Mouse (Mus musculus) CD4-positive naive resting alpha-beta T cell, adult 76 days (primary cell): Measurements from ENCODE around the gene Commd3. TPM values are rescaled to one million over a fixed set of nuclear protein-coding genes. Genes with fewer than 3 reads are reported as not detected.

Experiments used
- total RNA-seq: library from RNA; stranded (reverse); gene quantifications from one replicate; pipeline ENCODE4 v1.2.4, GENCODE M21; 2023

The Commd3 gene
- 58.9 TPM for total RNA-seq

GRCm38 (mm10) chr2:18672133-18672765, at the start of gene Commd3:
Commd3 (plus strand) TSS chr2:18672384.

DNA sequence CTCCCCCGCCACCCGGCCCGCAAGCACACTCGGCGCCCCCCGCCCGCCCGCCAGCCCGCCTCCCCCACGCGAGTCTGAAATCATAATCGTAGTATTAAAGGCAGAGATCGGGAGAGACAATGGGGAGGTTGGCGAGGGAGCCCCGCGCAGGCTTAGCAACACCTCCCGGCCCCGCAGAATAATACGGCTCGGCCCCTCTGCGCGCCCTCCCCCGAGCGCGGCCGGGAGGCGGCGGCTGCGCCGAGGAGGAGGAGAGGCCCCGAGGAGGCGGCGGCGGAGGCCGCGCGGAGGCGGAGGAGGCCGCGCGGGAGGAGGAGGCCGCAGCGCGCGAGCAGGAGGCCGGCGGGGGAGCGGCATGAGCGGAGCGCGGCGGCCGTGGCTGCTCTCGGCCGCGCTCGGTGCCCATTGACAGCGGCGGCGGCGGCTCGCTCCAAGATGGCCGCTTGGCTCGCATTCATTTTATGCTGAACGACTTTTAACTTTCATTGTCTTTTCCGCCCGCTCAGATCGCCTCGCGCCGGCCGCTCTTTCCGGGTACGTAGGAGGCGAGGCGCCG, 4.8 kb downstream of the Commd3 start, which contains the start of gene Bmi1:
TSS of gene Bmi1 (plus strand) at position 83 of the 556 bp plus-strand sequence.

DNA sequence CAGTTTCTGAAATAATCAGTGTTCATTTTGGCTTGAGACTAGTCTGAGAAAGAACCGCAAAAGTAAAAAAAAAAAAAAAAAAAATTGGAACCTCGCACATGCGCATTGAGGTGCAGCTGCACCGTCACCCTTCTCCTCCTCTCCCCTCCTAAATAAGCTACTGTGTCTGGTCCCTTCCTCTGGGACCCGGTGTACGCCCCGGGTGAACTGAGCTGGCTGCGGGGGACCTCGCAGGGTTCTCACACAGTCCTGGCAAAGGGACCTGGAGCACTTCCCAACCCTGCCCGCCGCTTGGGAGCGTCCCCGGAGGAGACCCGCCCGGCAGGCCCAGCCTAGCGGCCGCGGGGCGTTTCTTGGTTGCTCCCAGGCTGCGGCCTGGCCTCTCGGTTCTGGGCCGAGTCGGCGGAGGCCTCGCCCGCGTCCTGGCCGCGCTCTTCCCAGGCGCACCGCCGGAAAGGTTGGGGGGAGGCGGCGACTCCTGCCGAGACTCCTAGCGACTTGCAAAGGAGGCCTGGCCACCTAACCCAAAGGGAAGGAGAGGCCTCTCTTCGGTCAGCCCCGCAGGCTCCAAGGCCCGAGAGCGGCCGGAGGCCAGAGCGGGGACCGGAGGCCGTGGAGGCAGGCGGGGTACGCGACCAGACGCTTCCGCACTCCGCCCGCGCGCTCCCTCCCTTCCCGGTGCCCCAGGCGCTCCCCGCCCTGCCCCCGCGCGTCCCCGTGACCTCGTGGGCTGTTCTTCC, 21.9 kb downstream of the Commd3 start, which contains the start of gene Spag6:
TSS of gene Spag6 (plus strand) at position 162 of the 740 bp plus-strand sequence.

Other genes with a start within 250 kb of the Commd3 start
- 42.8 TPM for gene Bmi1, start 4.6 kb downstream of the Commd3 start, total RNA-seq
- not detected for gene Spag6, start 21.6 kb downstream of the Commd3 start, total RNA-seq